Mouse (Mus musculus) cerebellum, postnatal 25 days (tissue): ENCODE measurements around the gene Hist1h4i.
"Not testable (repeated sequence)": the region's sequence is repeated elsewhere in the genome, so short reads cannot be mapped to it uniquely, and the experiment has no call there.

Experiments
- DNase-seq, 2 experiments: peaks; one replicate each; pipeline ENCODE4 v3.0.0; 2021; ENCODE audit warnings: mixed read lengths in 2 of 2

Hist1h4i gene

DNA sequence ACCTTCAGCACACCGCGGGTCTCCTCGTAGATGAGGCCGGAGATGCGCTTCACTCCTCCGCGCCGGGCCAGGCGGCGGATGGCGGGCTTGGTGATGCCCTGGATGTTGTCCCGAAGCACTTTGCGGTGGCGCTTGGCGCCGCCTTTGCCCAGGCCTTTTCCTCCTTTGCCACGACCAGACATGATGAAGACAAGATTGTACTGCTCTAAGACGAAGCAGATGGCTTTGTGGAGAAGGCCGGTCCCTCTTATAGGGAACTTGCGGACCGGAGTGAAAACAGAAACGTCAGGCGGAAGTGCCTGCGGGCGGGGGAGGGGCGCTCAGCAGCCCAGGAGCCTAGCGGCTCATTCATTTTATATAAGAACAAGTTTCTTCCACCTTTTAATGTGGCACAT, at the start of gene Hist1h4i:
Gene Hist1h4i (minus strand): TSS at position 221 of the 395 bp plus-strand sequence.
- peak; percentile 98 for DNase-seq

- not testable (repeated sequence) for DNase-seq
These were observed 43.0 kb upstream of the Hist1h4i start, which contains the start of gene Vmn1r188 for GRCm38 (mm10) chr13:22084140-22084539. Gene Vmn1r188, plus strand, starts transcription at chr13:22084440.

- no peak for DNase-seq
These were observed 22.3 kb upstream of the Hist1h4i start for GRCm38 (mm10) chr13:22063468-22063867.

DNA sequence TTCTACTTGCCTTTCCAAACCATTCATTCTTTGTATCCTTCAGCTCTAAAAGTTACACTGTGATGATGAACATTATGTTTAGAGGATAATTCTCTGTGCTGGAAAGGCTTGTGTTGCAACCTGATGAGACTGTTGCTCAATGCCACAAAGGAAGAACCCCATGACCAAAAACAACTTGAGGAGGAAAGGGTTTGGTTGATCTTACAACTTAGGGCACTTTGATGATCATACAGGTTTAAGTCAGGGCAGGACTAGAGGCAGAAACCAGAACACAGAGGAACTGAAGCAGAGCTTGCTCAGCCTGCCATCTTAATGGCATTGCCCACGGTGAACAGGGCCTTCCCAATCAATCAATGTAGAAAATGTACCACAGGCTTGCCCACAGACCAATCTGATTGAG, 20.3 kb upstream of the Hist1h4i start:
- DNase-seq = no peak

DNA sequence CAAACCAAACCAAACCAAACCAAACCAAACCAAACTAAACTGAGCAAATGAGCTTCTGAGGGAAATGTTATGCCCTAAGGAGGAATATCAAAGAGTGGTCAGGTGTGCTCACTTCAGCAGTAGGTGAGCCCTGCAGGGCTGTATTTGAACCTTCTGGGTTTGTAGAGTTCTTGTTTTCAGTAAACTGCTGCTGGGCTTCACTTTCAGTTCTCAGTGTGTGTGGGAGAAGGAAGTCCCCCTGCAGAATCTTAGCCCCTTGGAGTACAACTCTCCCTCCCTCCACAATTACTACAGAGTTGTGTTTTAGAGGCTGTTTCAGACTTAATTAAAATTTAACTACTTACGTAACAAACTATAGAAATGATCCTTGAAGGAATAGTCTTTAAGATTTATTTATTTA, 12.6 kb upstream of the Hist1h4i start:
- DNase-seq = no peak

DNA sequence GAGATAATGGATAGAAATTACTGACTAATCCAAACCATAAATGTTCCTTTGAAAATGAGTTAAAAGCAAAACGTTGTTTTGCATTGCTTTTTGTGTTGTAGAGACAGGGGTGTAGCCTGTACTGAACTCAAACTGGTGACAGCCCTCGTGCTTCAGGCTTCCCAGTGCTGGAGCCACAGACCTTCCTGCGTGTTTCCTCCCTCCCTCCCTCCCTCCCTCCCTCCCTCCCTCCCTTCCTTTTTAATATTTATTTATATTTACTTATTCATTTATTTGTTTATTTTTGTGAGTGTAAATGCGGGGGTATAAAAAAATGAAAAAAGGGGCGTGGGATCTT, 10.3 kb upstream of the Hist1h4i start:
- DNase-seq = no peak

GRCm38 (mm10) chr13:22050591-22051522, 9.7 kb upstream of the Hist1h4i start:
- peak; percentile 71 to 82 for DNase-seq

DNA sequence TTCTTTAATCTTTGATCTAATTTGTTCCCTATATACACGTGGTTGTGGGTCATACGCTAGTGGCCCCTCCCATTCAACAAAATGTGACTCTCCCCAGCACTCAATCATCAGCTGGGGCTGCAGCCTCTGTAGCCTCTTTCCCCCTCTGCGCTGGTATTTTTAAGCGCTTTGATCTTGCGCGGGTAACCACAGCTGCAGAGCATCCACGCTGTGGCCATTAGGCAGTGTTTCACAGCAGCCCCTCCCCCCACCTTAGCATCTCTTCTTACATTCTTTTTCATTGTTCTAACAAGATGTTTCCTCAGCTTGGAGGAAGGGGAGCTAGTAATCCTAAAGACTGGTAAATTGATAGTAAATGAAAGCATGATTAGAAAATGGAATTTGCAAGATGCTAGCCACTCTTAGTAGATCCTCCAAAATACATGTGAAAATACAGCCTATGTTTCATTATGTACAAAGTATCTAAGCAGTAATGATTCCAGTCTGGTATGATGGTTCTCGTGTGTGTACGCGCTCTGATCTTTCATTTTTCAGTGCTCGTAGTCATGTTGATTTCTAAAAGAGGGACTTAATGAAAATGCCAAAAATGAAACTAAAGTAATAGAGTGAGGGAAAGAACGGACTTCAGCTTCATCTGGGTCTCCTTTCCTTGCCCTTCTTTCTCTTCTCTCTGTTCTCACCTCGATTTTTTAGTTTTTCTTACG, 8.7 kb upstream of the Hist1h4i start:
- peak in 1 of 2 experiments; percentile 32 for DNase-seq

GRCm38 (mm10) chr13:22049041-22049440, 7.9 kb upstream of the Hist1h4i start:
- no peak for DNase-seq

- DNase-seq = no peak
These were observed 4.1 kb upstream of the Hist1h4i start for GRCm38 (mm10) chr13:22045311-22045710.

GRCm38 (mm10) chr13:22044432-22045155, 3.4 kb upstream of the Hist1h4i start:
- DNase-seq = no peak

DNA sequence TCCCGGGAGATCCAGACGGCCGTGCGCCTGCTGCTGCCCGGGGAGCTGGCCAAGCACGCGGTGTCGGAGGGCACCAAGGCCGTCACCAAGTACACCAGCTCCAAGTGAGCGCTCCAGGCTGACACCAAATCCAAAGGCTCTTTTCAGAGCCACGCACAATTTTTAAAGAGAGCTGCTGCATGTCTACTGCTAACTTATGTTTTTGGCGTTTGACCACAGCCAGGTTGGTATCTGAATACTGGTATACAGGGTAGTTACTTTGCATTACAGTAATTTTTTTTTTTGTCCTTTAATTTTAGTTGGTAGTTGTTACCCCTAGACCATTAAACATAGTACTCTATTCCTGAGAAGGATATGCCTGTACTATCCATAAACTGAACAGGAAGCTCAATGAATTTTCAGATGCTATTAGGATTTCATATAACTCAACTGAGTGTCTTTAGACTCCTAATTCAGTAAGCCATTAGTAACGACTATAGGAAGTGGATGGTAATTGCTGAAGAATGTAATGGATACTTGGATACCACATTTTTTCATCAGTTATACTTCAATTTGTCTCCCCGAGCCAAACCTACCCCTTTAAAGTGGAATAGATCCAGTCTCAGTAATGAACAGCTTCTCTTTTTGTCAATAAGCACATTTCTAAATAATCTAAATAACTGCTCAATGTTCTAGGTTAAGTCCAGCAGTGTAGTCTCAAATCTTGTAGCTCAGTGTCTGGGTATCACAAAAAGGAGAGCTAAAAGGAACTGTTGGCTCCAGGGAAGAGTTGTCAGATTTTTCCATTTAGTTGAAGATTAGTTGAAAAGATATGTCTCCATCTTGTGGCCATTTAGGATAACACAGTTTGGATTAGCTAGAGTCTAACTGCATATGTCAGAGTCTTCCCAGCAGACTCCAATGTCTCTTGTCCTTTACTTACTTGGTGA, 2.6 kb upstream of the Hist1h4i start:
- no peak for DNase-seq

DNA sequence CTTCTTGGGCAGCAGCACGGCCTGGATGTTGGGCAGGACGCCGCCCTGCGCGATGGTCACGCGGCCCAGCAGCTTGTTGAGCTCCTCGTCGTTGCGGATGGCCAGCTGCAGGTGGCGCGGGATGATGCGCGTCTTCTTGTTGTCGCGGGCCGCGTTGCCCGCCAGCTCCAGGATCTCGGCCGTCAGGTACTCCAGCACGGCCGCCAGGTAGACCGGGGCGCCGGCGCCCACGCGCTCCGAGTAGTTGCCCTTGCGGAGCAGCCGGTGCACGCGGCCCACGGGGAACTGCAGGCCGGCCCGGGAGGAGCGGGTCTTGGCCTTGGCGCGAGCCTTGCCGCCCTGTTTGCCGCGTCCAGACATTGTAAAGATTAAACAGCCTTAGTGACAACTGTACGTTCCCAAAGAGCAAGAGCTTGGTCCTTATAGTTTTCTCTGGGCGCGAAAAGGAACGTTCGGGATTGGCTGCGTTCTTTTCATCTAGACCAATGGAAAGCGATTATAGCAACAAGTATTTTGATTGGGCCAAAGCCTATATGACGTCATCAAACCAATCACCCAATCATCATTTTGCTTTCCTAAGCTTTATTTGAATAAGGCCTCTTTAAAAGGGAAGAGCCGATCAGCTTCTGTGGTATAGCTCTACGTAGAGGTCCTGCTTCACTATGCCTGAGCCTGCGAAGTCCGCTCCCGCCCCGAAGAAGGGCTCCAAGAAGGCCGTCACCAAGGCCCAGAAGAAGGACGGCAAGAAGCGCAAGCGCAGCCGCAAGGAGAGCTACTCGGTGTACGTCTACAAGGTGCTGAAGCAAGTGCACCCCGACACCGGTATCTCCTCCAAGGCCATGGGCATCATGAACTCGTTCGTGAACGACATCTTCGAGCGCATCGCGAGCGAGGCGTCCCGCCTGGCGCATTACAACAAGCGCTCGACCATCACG, 1.7 kb upstream of the Hist1h4i start, which contains the start of the genes Hist1h2ag and Hist1h2bj:
Gene Hist1h2ag (minus strand): TSS at position 377 of the 935 bp plus-strand sequence.
Gene Hist1h2bj (plus strand): TSS at position 647 of the 935 bp plus-strand sequence.
- DNase-seq = peak; percentile 83 to 86

DNA sequence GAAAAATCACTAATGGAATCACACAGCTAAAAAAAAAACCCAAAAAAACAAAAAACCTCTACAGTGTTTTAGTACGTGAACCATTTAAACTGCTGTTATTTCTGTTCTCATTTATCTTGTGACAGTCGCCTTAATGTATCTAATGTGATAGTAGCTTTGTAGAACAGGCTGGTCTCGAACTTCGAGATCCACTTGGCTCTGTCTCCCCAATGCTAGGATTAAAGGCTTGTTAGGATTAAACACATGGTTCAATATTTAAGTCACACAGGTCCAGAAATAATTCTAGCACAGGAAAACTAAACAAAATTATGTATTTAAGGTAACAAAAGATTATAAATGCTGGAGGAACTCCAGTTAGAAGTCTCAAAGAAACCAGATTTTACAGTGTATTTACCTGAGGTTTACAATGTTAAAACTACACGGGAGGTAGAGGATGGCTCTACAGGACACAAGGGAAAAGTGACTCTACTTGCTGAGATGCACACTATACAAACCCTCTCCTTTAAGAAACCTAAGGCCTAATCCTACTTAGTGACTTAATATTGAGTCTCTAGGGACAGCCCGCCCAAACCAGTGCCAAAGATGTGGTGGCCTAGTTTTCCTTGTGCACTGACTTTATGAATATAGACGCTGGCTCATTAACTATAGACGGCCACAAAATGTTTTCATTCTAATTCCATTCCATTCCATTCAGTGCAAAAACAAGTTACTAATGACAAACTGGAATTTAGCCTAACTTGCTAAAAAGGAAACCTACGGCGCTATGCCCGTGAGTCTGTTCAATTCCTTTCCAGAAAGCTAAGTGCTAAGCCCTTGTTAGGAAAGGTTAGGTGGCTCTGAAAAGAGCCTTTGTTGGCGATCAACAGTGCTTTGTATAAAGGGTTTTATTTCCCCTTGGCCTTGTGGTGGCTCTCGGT, 747 bp upstream of the Hist1h4i start:
- no peak for DNase-seq

DNA sequence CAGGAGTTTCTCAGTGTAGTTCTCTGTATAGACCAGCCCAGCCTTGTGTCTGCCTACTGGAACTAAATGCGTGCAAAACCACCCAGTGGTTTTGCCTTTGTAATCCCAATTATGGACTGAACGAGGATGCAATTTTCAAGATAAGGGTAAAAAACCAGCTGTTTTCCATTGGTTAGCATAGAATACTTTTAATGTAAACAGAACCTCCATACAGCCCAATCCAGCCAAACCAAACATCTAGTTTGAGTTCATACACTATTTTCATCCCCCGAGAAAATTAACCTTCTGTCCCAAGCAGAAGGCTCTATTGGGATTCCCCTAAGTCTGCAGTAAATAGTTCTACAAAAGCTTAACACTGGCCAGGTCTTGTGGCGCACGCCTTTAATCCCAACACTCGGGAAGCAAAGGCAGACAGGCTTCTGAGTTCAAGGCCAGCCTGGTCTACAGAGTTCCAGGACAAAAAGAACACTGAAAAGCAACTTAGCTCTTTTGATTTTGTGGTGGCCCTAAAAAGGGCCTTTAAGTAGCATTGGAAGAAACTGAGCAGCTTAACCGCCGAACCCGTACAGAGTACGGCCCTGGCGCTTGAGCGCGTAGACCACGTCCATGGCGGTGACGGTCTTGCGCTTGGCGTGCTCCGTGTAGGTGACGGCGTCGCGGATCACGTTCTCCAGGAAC, 559 bp downstream of the Hist1h4i start:
- DNase-seq = peak in 1 of 2 experiments; percentile 30

DNA sequence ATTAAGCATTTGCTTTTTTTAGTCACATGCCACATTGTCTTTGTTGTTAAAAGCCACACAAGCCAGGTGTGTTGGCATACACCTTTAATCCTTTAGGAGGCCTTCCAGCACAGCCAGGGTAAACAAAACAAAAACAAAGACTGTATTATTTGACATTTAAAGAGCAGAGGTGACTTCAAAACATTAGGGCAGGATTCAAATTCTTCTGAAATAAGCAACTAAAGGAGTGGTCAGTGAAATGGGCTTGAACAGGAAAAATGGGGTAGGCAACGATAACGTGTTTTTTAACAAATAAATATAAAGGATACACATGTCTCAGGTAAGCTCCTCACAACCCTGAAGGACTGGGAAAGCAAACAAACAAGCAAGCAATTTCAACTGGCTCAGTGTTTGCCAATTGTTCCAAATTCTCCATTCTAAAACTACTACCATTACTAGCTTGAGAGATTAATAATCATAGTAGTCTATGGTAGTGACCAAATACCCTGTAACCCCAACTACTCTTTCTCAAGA, 1.2 kb downstream of the Hist1h4i start:
- no peak for DNase-seq

DNA sequence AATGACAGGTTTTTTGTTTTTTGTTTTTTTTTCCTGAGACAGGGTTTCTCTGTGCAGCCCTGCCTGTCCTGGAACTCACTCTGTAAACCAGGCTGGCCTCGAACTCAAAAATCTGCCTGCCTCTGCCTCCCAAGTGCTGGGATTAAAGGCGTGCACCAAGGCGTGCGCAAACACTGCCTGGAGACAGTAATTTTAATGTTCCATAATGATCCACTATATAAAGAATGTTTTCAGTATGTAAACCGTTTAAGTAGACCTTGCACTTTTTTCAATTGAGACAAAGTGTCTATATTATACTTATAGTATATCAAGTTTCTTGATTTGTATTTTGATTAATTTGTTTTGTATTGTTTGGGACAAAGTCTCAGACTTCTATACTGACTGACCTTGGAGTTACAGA, 1.8 kb downstream of the Hist1h4i start:
- no peak for DNase-seq

GRCm38 (mm10) chr13:22037415-22037814, 3.7 kb downstream of the Hist1h4i start:
- no peak for DNase-seq

GRCm38 (mm10) chr13:22036986-22037385, 4.2 kb downstream of the Hist1h4i start:
- no peak for DNase-seq
